Mouse (Mus musculus) ES-Bruce4 (cell line): ENCODE data around the gene Trim15. TPM values are rescaled to one million over a fixed set of nuclear protein-coding genes. Genes with fewer than 3 reads are reported as not detected.

Source experiments
- H3K27ac ChIP-seq: 2 replicates; pipeline ENCODE4 v1.5.1; 2012; ENCODE audit warnings: low read length, inconsistent platforms; ENCODE audit not compliant: insufficient read depth
- H3K27me3 ChIP-seq: 2 replicates; pipeline ENCODE4 v1.6.1; 2012; ENCODE audit warnings: mild to moderate bottlenecking, low read length, inconsistent platforms; ENCODE audit not compliant: control insufficient read depth, poor library complexity, insufficient read depth, severe bottlenecking
- H3K36me3 ChIP-seq: 2 replicates; pipeline ENCODE4 v1.6.1; 2012; ENCODE audit warnings: inconsistent platforms, mild to moderate bottlenecking, low read length, moderate library complexity; ENCODE audit not compliant: control insufficient read depth, poor library complexity, insufficient read depth, severe bottlenecking
- H3K4me1 ChIP-seq: one replicate; pipeline ENCODE4 v1.8.1; 2011; ENCODE audit warnings: low read length; ENCODE audit not compliant: control insufficient read depth, insufficient read depth
- H3K4me3 ChIP-seq: 2 replicates; pipeline ENCODE4 v1.5.1; 2011; ENCODE audit warnings: low read depth, mild to moderate bottlenecking, low read length
- H3K9ac ChIP-seq: 2 replicates; pipeline ENCODE4 v1.6.1; 2012; ENCODE audit warnings: low read depth, mild to moderate bottlenecking, inconsistent platforms; ENCODE audit not compliant: poor library complexity, severe bottlenecking
- H3K9me3 ChIP-seq: replicated peaks from 2 replicates; pipeline ENCODE4 v1.6.1; 2012; ENCODE audit warnings: mild to moderate bottlenecking, low read length, inconsistent platforms; ENCODE audit not compliant: control insufficient read depth, poor library complexity, insufficient read depth, severe bottlenecking
- CTCF ChIP-seq: IDR thresholded peaks from one replicate; pipeline ENCODE4 v1.8.1; 2011; ENCODE audit warnings: low read depth, low read length
- EP300 ChIP-seq: IDR thresholded peaks from 2 replicates; pipeline ENCODE4 v1.6.1; 2011; ENCODE audit warnings: low read depth, low read length; ENCODE audit not compliant: insufficient read depth
- POLR2A ChIP-seq: IDR thresholded peaks from one replicate; pipeline ENCODE4 v1.8.1; 2011; ENCODE audit warnings: low read length; ENCODE audit not compliant: insufficient read depth
- polyA plus RNA-seq: library from polyadenylated mRNA; stranded (reverse); fragments of >200 nt; gene quantifications from 2 replicates; pipeline ENCODE4 v1.2.4, GENCODE M21; 2011; ENCODE audit warnings: low read depth; ENCODE audit not compliant: missing spikeins, insufficient read depth, insufficient read length

Trim15 gene
- polyA plus RNA-seq, 1 experiment: not detected

GRCm38 (mm10) chr17:36836874-36837647, 29.9 kb downstream of the Trim15 start, which contains the start of gene Trim26:
Gene Trim26 (plus strand): TSS chr17:36837134.
- no peak for TF ChIP-seq CTCF
- TF ChIP-seq POLR2A: peak; percentile 35
- TF ChIP-seq EP300: 0 out of 2 replicates have a peak, but pooled peaks have one; percentile 16
- Histone ChIP-seq H3K27ac (peak within 1 kb of the TSS; percentile 29; the same call in 1 of the 2 replicates), H3K9me3 (no peaks in the 10 kb centered on the region), H3K36me3 (no peaks in the 10 kb centered on the region), H3K9ac (peak within 1 kb of the TSS; percentile 90), H3K4me1 (no peaks in the 10 kb centered on the region), H3K27me3 (no peaks in the 10 kb centered on the region), H3K4me3 (peak within 1 kb of the TSS; percentile 82)

GRCm38 (mm10) chr17:36836427-36836812, 30.6 kb downstream of the Trim15 start:
- Histone ChIP-seq H3K9ac (0 out of 2 replicates have a peak overlapping the region, but pooled peaks have one; percentile 47), H3K27ac (peak overlapping the region; percentile 29; the same call in 1 of the 2 replicates), H3K4me1 (no peaks in the 10 kb centered on the region), H3K9me3 (no peaks in the 10 kb centered on the region), H3K4me3 (peak overlapping the region; percentile 14; the same call in 1 of the 2 replicates), H3K36me3 (no peaks in the 10 kb centered on the region), H3K27me3 (no peaks in the 10 kb centered on the region)
- TF ChIP-seq EP300: no peak
- no peak for TF ChIP-seq POLR2A
- TF ChIP-seq CTCF: no peak

GRCm38 (mm10) chr17:36835591-36836426, 31.2 kb downstream of the Trim15 start:
- Histone ChIP-seq H3K27ac (peak overlapping the region; percentile 29; the same call in 1 of the 2 replicates), H3K4me1 (no peaks in the 10 kb centered on the region), H3K9me3 (no peaks in the 10 kb centered on the region), H3K4me3 (no peak overlapping the region), H3K9ac (0 out of 2 replicates have a peak overlapping the region, but pooled peaks have one; percentile 47), H3K27me3 (no peaks in the 10 kb centered on the region), H3K36me3 (no peaks in the 10 kb centered on the region)
- TF ChIP-seq CTCF: peak; percentile 30
- TF ChIP-seq EP300: no peak

- H3K9ac ChIP-seq: no peak overlapping the region
- no peaks in the 10 kb centered on the region for H3K4me1 ChIP-seq
- TF ChIP-seq CTCF (no peak), POLR2A (no peak), EP300 (peak; percentile 68; the same call in 1 of the 2 replicates)
- no peaks in the 10 kb centered on the region for H3K36me3 ChIP-seq
- no peaks in the 10 kb centered on the region for H3K27me3 ChIP-seq
- H3K27ac ChIP-seq: no peak overlapping the region
- H3K4me3 ChIP-seq: no peak overlapping the region
- no peaks in the 10 kb centered on the region for H3K9me3 ChIP-seq
Observed at GRCm38 (mm10) chr17:36832694-36833093, 34.3 kb downstream of the Trim15 start.

DNA sequence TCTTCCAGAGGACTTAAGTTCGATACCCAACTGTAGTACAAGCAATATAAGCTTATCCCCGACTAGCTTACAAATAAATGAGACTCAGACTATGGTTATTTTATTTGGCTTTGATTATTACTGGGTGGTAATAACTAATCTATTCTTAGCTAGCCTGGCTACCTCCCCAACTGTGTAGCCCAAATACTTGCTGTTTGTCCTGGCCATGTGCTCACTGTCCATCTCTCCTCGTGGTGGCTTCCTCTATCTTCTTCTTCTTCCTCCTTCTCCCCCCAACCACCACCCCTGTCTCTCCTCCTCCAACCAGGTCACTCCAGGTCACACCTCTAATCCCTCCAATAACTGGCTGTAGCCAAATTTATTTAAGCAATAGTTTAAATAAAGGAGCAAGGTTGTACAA, 36.5 kb downstream of the Trim15 start:
- H3K36me3 ChIP-seq: no peaks in the 10 kb centered on the region
- no peak overlapping the region for H3K4me3 ChIP-seq
- no peaks in the 10 kb centered on the region for H3K9me3 ChIP-seq
- H3K9ac ChIP-seq: no peak overlapping the region
- H3K27ac ChIP-seq: no peak overlapping the region
- no peak for TF ChIP-seq CTCF
- TF ChIP-seq EP300: no peak
- TF ChIP-seq POLR2A: no peak
- H3K27me3 ChIP-seq: no peaks in the 10 kb centered on the region
- no peaks in the 10 kb centered on the region for H3K4me1 ChIP-seq

DNA sequence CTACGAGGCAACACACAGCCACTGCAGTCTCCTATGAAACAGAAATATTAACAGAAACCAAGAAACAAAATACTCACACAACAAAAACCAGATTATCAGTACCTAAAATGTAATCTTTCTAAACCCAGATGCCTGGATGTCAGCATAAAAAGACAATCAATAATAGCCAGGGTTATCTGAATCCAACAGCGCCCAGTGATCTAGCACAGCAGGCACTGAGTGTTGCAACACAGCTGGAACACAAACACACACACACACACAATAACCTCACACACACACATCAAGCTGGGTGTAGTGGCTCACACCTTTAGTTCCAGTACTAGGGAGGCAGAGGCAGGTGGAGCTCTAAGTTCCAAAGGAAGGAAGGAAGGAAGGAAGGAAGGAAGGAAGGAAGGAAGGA, 38.5 kb downstream of the Trim15 start:
- Histone ChIP-seq H3K27me3 (no peaks in the 10 kb centered on the region), H3K9me3 (no peaks in the 10 kb centered on the region), H3K27ac (no peak overlapping the region), H3K9ac (no peak overlapping the region), H3K36me3 (no peaks in the 10 kb centered on the region), H3K4me1 (no peaks in the 10 kb centered on the region), H3K4me3 (no peak overlapping the region)
- no peak for TF ChIP-seq EP300
- TF ChIP-seq CTCF: no peak
- no peak for TF ChIP-seq POLR2A
